Mouse (Mus musculus): ENCODE data around the gene BC055324. TPM values are rescaled to one million over a fixed set of nuclear protein-coding genes. Genes with fewer than 3 reads are reported as not detected.
"Not testable (repeated sequence)": the region's sequence is repeated elsewhere in the genome, so short reads cannot be mapped to it uniquely, and the experiment has no call there.

The BC055324 gene
- polyA plus RNA-seq (2011; ENCODE audit: insufficient read length, low read depth, missing spikeins) = 9.8 and 12.6 TPM in 2 replicates

- peak within 1 kb of the TSS; percentile 24; the same call in 1 of the 2 replicates for H3K27ac ChIP-seq (ENCODE audit: insufficient read depth, low read length)
- TF ChIP-seq POLR2A (IDR thresholded peaks at IDR 0.05; ENCODE audit: low read depth, low read length) (peak; percentile 70), CTCF (IDR thresholded peaks at IDR 0.05; ENCODE audit: borderline replicate concordance, insufficient read depth, low read length) (no peak)
- H3K4me1 ChIP-seq (ENCODE audit: control insufficient read depth, insufficient read depth, low read length) = no peaks in the 10 kb centered on the region
- peak within 1 kb of the TSS; percentile 79 for H3K4me3 ChIP-seq (ENCODE audit: insufficient read depth, low read length)
Measured at GRCm38 (mm10) chr1:163994721-163995608, at the start of gene BC055324, which contains the start of gene Mettl18. Gene BC055324 (minus strand): TSS chr1:163994796. Gene Mettl18 (plus strand): TSS chr1:163994889.

- H3K4me3 ChIP-seq (ENCODE audit: insufficient read depth, low read length) = no peak overlapping the region
- TF ChIP-seq CTCF (IDR thresholded peaks at IDR 0.05; ENCODE audit: borderline replicate concordance, insufficient read depth, low read length) = no peak
- H3K27ac ChIP-seq (ENCODE audit: insufficient read depth, low read length) = no peak overlapping the region
- peaks cover 4% of the 10 kb centered on the region; the same call in 1 of the 2 replicates for H3K4me1 ChIP-seq (ENCODE audit: control insufficient read depth, insufficient read depth, low read length)
Measured at GRCm38 (mm10) chr1:164043549-164043948, 49.0 kb upstream of the BC055324 start.

GRCm38 (mm10) chr1:164040385-164041135 is 46.0 kb upstream of the BC055324 start:
- Histone ChIP-seq H3K4me1 (ENCODE audit: control insufficient read depth, insufficient read depth, low read length) (no peaks in the 10 kb centered on the region), H3K4me3 (ENCODE audit: insufficient read depth, low read length) (no peak overlapping the region), H3K27ac (ENCODE audit: insufficient read depth, low read length) (no peak overlapping the region)
- TF ChIP-seq CTCF (IDR thresholded peaks at IDR 0.05; ENCODE audit: borderline replicate concordance, insufficient read depth, low read length) = no peak
- no peak for TF ChIP-seq POLR2A (IDR thresholded peaks at IDR 0.05; ENCODE audit: low read depth, low read length)

GRCm38 (mm10) chr1:164027416-164027815 is 32.8 kb upstream of the BC055324 start:
- Histone ChIP-seq H3K4me3 (ENCODE audit: insufficient read depth, low read length) (no peak overlapping the region), H3K4me1 (ENCODE audit: control insufficient read depth, insufficient read depth, low read length) (no peaks in the 10 kb centered on the region), H3K27ac (ENCODE audit: insufficient read depth, low read length) (no peak overlapping the region)
- TF ChIP-seq POLR2A (IDR thresholded peaks at IDR 0.05; ENCODE audit: low read depth, low read length) = no peak
- no peak for TF ChIP-seq CTCF (IDR thresholded peaks at IDR 0.05; ENCODE audit: borderline replicate concordance, insufficient read depth, low read length)

- TF ChIP-seq CTCF (IDR thresholded peaks at IDR 0.05; ENCODE audit: borderline replicate concordance, insufficient read depth, low read length) = no peak
- no peak for TF ChIP-seq POLR2A (IDR thresholded peaks at IDR 0.05; ENCODE audit: low read depth, low read length)
- Histone ChIP-seq H3K4me1 (ENCODE audit: control insufficient read depth, insufficient read depth, low read length) (no peaks in the 10 kb centered on the region), H3K27ac (ENCODE audit: insufficient read depth, low read length) (no peak overlapping the region), H3K4me3 (ENCODE audit: insufficient read depth, low read length) (no peak overlapping the region)
Measured at GRCm38 (mm10) chr1:164025685-164026084, 31.1 kb upstream of the BC055324 start.

- H3K4me3 ChIP-seq (ENCODE audit: insufficient read depth, low read length); H3K27ac ChIP-seq (ENCODE audit: insufficient read depth, low read length); H3K4me1 ChIP-seq (ENCODE audit: control insufficient read depth, insufficient read depth, low read length): not testable (repeated sequence)
Measured at GRCm38 (mm10) chr1:164022106-164022505, 27.5 kb upstream of the BC055324 start.

GRCm38 (mm10) chr1:164020746-164021145 is 26.1 kb upstream of the BC055324 start:
- H3K4me3 ChIP-seq (ENCODE audit: insufficient read depth, low read length); H3K27ac ChIP-seq (ENCODE audit: insufficient read depth, low read length); H3K4me1 ChIP-seq (ENCODE audit: control insufficient read depth, insufficient read depth, low read length): not testable (repeated sequence)

- no peaks in the 10 kb centered on the region for H3K4me1 ChIP-seq (ENCODE audit: control insufficient read depth, insufficient read depth, low read length)
- TF ChIP-seq CTCF (IDR thresholded peaks at IDR 0.05; ENCODE audit: borderline replicate concordance, insufficient read depth, low read length) (no peak), POLR2A (IDR thresholded peaks at IDR 0.05; ENCODE audit: low read depth, low read length) (no peak)
- no peak overlapping the region for H3K27ac ChIP-seq (ENCODE audit: insufficient read depth, low read length)
- no peak overlapping the region for H3K4me3 ChIP-seq (ENCODE audit: insufficient read depth, low read length)
Measured at GRCm38 (mm10) chr1:164019789-164020188, 25.2 kb upstream of the BC055324 start.

GRCm38 (mm10) chr1:164018221-164018896 is 23.8 kb upstream of the BC055324 start:
- Histone ChIP-seq H3K27ac (ENCODE audit: insufficient read depth, low read length) (no peak overlapping the region), H3K4me1 (ENCODE audit: control insufficient read depth, insufficient read depth, low read length) (no peaks in the 10 kb centered on the region), H3K4me3 (ENCODE audit: insufficient read depth, low read length) (no peak overlapping the region)
- no peak for TF ChIP-seq POLR2A (IDR thresholded peaks at IDR 0.05; ENCODE audit: low read depth, low read length)
- no peak for TF ChIP-seq CTCF (IDR thresholded peaks at IDR 0.05; ENCODE audit: borderline replicate concordance, insufficient read depth, low read length)

Measured in embryonic fibroblast, embryonic 13.5 days (primary cell).